8 mouse cellular contexts compared by ENCODE assay signal in genomic region chr3:116507772-116508351, GRCm38 (mm10). TPM values are rescaled to one million over a fixed set of nuclear protein-coding genes. Genes with fewer than 3 reads are reported as not detected.
A peak's percentile ranks its signal among the peaks of the same experiment; 100 is the strongest.
DNase-seq lines count a peak whose midpoint lies in the region; ATAC-seq and TF ChIP-seq lines count a peak whose summit lies in the region.

TSS of gene Rtca (minus strand) at chr3:116508208.

- peaks cover 11% of the 10 kb centered on the region for H3K4me1 ChIP-seq in embryonic facial prominence, embryonic 14.5 days (ENCODE audit: control insufficient read depth, insufficient read depth, low read length)
- H3K4me1 ChIP-seq in limb, embryonic 14.5 days (ENCODE audit: control insufficient read depth, insufficient read depth, low read length), result peaks cover 10% of the 10 kb centered on the region
- H3K4me1 ChIP-seq in midbrain, postnatal 0 days (ENCODE audit: insufficient read depth, low read length), result peaks cover 10% of the 10 kb centered on the region; the same call in 1 of the 2 replicates

- TF ChIP-seq CTCF in midbrain, postnatal 0 days (IDR thresholded peaks at IDR 0.05), result peak; percentile 94

- peak; percentile 95 for ATAC-seq in embryonic facial prominence, embryonic 14.5 days (ENCODE audit: low read depth)
- peak; percentile 92 for ATAC-seq in limb, embryonic 14.5 days (ENCODE audit: low FRiP score, low read depth)
- peak; percentile 94 for ATAC-seq in midbrain, postnatal 0 days (ENCODE audit: low FRiP score)

- H3K9me3 ChIP-seq in embryonic facial prominence, embryonic 14.5 days (ENCODE audit: control insufficient read depth, low read length), result no peaks in the 10 kb centered on the region
- no peaks in the 10 kb centered on the region for H3K9me3 ChIP-seq in limb, embryonic 14.5 days (ENCODE audit: control insufficient read depth, low read length)
- H3K9me3 ChIP-seq in midbrain, postnatal 0 days (ENCODE audit: low read length), result no peaks in the 10 kb centered on the region

- H3K27me3 ChIP-seq in embryonic facial prominence, embryonic 14.5 days (replicated peaks; ENCODE audit: control insufficient read depth, insufficient read depth, low read length), result no peaks in the 10 kb centered on the region
- no peaks in the 10 kb centered on the region for H3K27me3 ChIP-seq in limb, embryonic 14.5 days (ENCODE audit: control insufficient read depth, insufficient read depth, low read length)
- no peaks in the 10 kb centered on the region for H3K27me3 ChIP-seq in midbrain, postnatal 0 days (ENCODE audit: insufficient read depth, low read length)

- WGBS in embryonic facial prominence, embryonic 14.5 days, result 0% methylated on average over 16 of the region's 44 CpGs
- 4% methylated on average over 31 of the region's 44 CpGs for WGBS in limb, embryonic 14.5 days
- WGBS in midbrain, postnatal 0 days, result under 1% methylated on average over 41 of the region's 44 CpGs

- TF ChIP-seq POLR2A in limb, embryonic 14.5 days (IDR thresholded peaks at IDR 0.05; ENCODE audit: borderline replicate concordance, extremely low read depth, insufficient read depth, insufficient read length), result 0 out of 2 replicates have a peak, but pooled peaks have one; percentile 36

- H3K27ac ChIP-seq in embryonic facial prominence, embryonic 14.5 days (replicated peaks; ENCODE audit: low read depth, low read length), result peak within 1 kb of the TSS; percentile 74
- H3K27ac ChIP-seq in limb, embryonic 14.5 days (replicated peaks; ENCODE audit: low read depth, low read length), result peak within 1 kb of the TSS; percentile 65
- H3K27ac ChIP-seq in midbrain, postnatal 0 days (ENCODE audit: low read depth, low read length), result peak within 1 kb of the TSS; percentile 88

- peak within 1 kb of the TSS; percentile 92 for H3K9ac ChIP-seq in embryonic facial prominence, embryonic 14.5 days (ENCODE audit: low read depth, low read length)
- peak within 1 kb of the TSS; percentile 89 for H3K9ac ChIP-seq in limb, embryonic 14.5 days (ENCODE audit: low read depth, low read length, severe bottlenecking)
- H3K9ac ChIP-seq in midbrain, postnatal 0 days (replicated peaks; ENCODE audit: low read length, poor library complexity, severe bottlenecking), result peak within 1 kb of the TSS; percentile 97

- H3K4me2 ChIP-seq in embryonic facial prominence, embryonic 14.5 days (ENCODE audit: low read depth, low read length), result peak within 1 kb of the TSS; percentile 73
- H3K4me2 ChIP-seq in limb, embryonic 14.5 days (replicated peaks; ENCODE audit: low read depth, low read length, severe bottlenecking), result peak within 1 kb of the TSS; percentile 66
- peak within 1 kb of the TSS; percentile 74 for H3K4me2 ChIP-seq in midbrain, postnatal 0 days (ENCODE audit: low read depth, low read length, poor library complexity, severe bottlenecking)

- peak; percentile 98 for DNase-seq in 3T3-L1 (ENCODE audit: low read depth, low spot score)
- peak; percentile 97 for DNase-seq in adrenal gland, postnatal 4 days (ENCODE audit: low spot score in 2 of 2)
- peak; percentile 97 for DNase-seq in embryonic facial prominence, embryonic 14.5 days (ENCODE audit: low spot score)
- DNase-seq in heart, adult 8-10 months (ENCODE audit: low spot score), result peak; percentile 98
- DNase-seq in kidney, adult 9 months, result peak; percentile 98
- DNase-seq in limb, embryonic 14.5 days (ENCODE audit: low spot score), result peak; percentile 97
- DNase-seq in midbrain, postnatal 0 days (ENCODE audit: low spot score), result peak; percentile 98
- peak; percentile 95 to 96 for DNase-seq in spleen, postnatal 14 days (ENCODE audit: low spot score in 2 of 2)

- H3K4me3 ChIP-seq in embryonic facial prominence, embryonic 14.5 days (ENCODE audit: low read depth, low read length), result peak within 1 kb of the TSS; percentile 89
- H3K4me3 ChIP-seq in limb, embryonic 14.5 days (replicated peaks; ENCODE audit: low read length), result peak within 1 kb of the TSS; percentile 88
- H3K4me3 ChIP-seq in midbrain, postnatal 0 days (ENCODE audit: low read depth, low read length), result peak within 1 kb of the TSS; percentile 94

- peaks cover 34% of the 10 kb centered on the region for H3K36me3 ChIP-seq in embryonic facial prominence, embryonic 14.5 days (ENCODE audit: control insufficient read depth, insufficient read depth, low read length)
- H3K36me3 ChIP-seq in limb, embryonic 14.5 days (ENCODE audit: control insufficient read depth, insufficient read depth, low read length), result peaks cover 25% of the 10 kb centered on the region
- H3K36me3 ChIP-seq in midbrain, postnatal 0 days (ENCODE audit: insufficient read depth, low read length), result peaks cover 15% of the 10 kb centered on the region

RNA-seq across cellular contexts. Expression of gene Rtca, which starts in this region (rescaled TPM):
- 10 to 100 TPM; 44.0 to 44.6 TPM for total RNA-seq in adrenal gland, postnatal 4 days (2021)
- 67.0 and 76.9 TPM in 2 replicates for polyA plus RNA-seq in embryonic facial prominence, embryonic 14.5 days (2014; fragmentation: Nextera tagmentation; extraction: Ambion mirVana)
- total RNA-seq in heart, adult 8-10 months (2022), result 10 to 100 TPM; 21.4 to 25.1 (median 22.3) TPM
- 47.6 and 57.5 TPM in 2 replicates for polyA plus RNA-seq in limb, embryonic 14.5 days (2012; rRNA removed)
- 67.9 and 68.6 TPM in 2 replicates for polyA plus RNA-seq in limb, embryonic 14.5 days (2014; fragmentation: Nextera tagmentation; extraction: Ambion mirVana)
- total RNA-seq in midbrain, postnatal 0 days (2014; rRNA removed), result 109 TPM in 2 replicates
- 134 and 146 TPM in 2 replicates for polyA plus RNA-seq in midbrain, postnatal 0 days (2015; fragmentation: Nextera tagmentation; extraction: Ambion mirVana)

Comparison
In these comparisons a context has a peak if more than half of its experiments do, and no peak if none do; other contexts are left out.
1. Peak in every context shown above with its lines: DNase-seq, ATAC-seq, H3K4me3 ChIP-seq and H3K27ac ChIP-seq.